Mouse (Mus musculus) thymus, adult 18-20 months (tissue): ENCODE measurements around the gene Odf3l1.

ENCODE experiments used
- DNase-seq, 2 experiments: peaks; one replicate each; pipeline ENCODE4 v3.0.0; 2022; ENCODE audit warnings: mixed read lengths in 2 of 2

Odf3l1 gene

GRCm38 (mm10) chr9:56880790-56881189 lies 16.3 kb upstream of the Odf3l1 start:
- DNase-seq: no peak

- DNase-seq: no peak
These were observed 12.8 kb upstream of the Odf3l1 start for GRCm38 (mm10) chr9:56877284-56877683.

- DNase-seq: no peak
These were observed 12.3 kb upstream of the Odf3l1 start for GRCm38 (mm10) chr9:56876784-56877183.

GRCm38 (mm10) chr9:56873097-56873496 lies 8.6 kb upstream of the Odf3l1 start:
- DNase-seq: no peak

GRCm38 (mm10) chr9:56872105-56872903 lies 7.8 kb upstream of the Odf3l1 start:
- no peak for DNase-seq

- DNase-seq: no peak
These were observed 6.7 kb upstream of the Odf3l1 start for GRCm38 (mm10) chr9:56871191-56871590.

- no peak for DNase-seq
These were observed 6.3 kb upstream of the Odf3l1 start for GRCm38 (mm10) chr9:56870778-56871177.

GRCm38 (mm10) chr9:56869552-56869951 lies 5.1 kb upstream of the Odf3l1 start:
- DNase-seq: no peak

GRCm38 (mm10) chr9:56868292-56868691 lies 3.8 kb upstream of the Odf3l1 start:
- no peak for DNase-seq

GRCm38 (mm10) chr9:56866430-56866829 lies 2.0 kb upstream of the Odf3l1 start:
- DNase-seq: no peak

- DNase-seq: no peak
These were observed 1.4 kb upstream of the Odf3l1 start for GRCm38 (mm10) chr9:56865673-56866400.

GRCm38 (mm10) chr9:56864832-56865231 lies 353 bp upstream of the Odf3l1 start, which contains the start of gene Cspg4:
Cspg4 (plus strand) TSS chr9:56865033.
- DNase-seq: no peak

GRCm38 (mm10) chr9:56862863-56863262 lies 1.6 kb downstream of the Odf3l1 start:
- DNase-seq: no peak

GRCm38 (mm10) chr9:56860486-56861269 lies 3.8 kb downstream of the Odf3l1 start:
- no peak for DNase-seq

- DNase-seq: no peak
These were observed 4.4 kb downstream of the Odf3l1 start for GRCm38 (mm10) chr9:56860035-56860434.

- DNase-seq: no peak
These were observed 7.0 kb downstream of the Odf3l1 start for GRCm38 (mm10) chr9:56857463-56857862.

- no peak for DNase-seq
These were observed 12.7 kb downstream of the Odf3l1 start for GRCm38 (mm10) chr9:56851778-56852177.

GRCm38 (mm10) chr9:56850905-56851252 lies 13.6 kb downstream of the Odf3l1 start:
- no peak for DNase-seq

GRCm38 (mm10) chr9:56850128-56850904 lies 14.2 kb downstream of the Odf3l1 start:
- DNase-seq: no peak

GRCm38 (mm10) chr9:56847523-56847922 lies 17.0 kb downstream of the Odf3l1 start:
- DNase-seq: peak; percentile 11 to 24

GRCm38 (mm10) chr9:56844644-56845043 lies 19.8 kb downstream of the Odf3l1 start:
- DNase-seq: no peak

GRCm38 (mm10) chr9:56843679-56844188 lies 20.7 kb downstream of the Odf3l1 start:
- no peak for DNase-seq
